Comparison of ENCODE assay signal across 13 mouse cellular contexts in genomic region chr2:109979209-109979608, GRCm38 (mm10). TPM values are rescaled to one million over a fixed set of nuclear protein-coding genes. Genes with fewer than 3 reads are reported as not detected.
DNase-seq lines count a peak whose midpoint lies in the region; ATAC-seq and TF ChIP-seq lines count a peak whose summit lies in the region.
"Had no signal": no experiment of that assay in that cellular context is flagged by ENCODE, and none has a peak within 500 bp of the region (broad histone marks: within the 10 kb centered on the region; RNA-seq: fewer than 3 reads in every experiment).

No protein-coding gene starts in this region.

- H3K79me2 ChIP-seq in MEL (ENCODE audit: control insufficient read depth, insufficient read depth, low read length, poor library complexity) = no peaks in the 10 kb centered on the region

- H3K27me3 ChIP-seq in MEL (ENCODE audit: control insufficient read depth in 1 of 2, insufficient read depth in 2 of 2, low read length in 2 of 2) = no peaks in the 10 kb centered on the region
- peaks cover 49% of the 10 kb centered on the region for H3K27me3 ChIP-seq in forebrain, embryonic 12.5 days

- H3K9me3 ChIP-seq in MEL (replicated peaks; ENCODE audit: insufficient read depth, low read length) = no peaks in the 10 kb centered on the region
- no peaks in the 10 kb centered on the region for H3K9me3 ChIP-seq in forebrain, embryonic 12.5 days
- H3K9me3 ChIP-seq: hindbrain, embryonic 10.5 days had no signal

- no peak for TF ChIP-seq CTCF in MEL (IDR thresholded peaks at IDR 0.05 in 2 of 3, conservative IDR thresholded peaks at IDR 0.05 in 1 of 3; ENCODE audit: control insufficient read depth in 1 of 3, insufficient read depth in 1 of 3, low read depth in 2 of 3, low read length in 3 of 3, poor library complexity in 1 of 3, severe bottlenecking in 1 of 3)

- no peak for ATAC-seq in forebrain, embryonic 12.5 days (ENCODE audit: low FRiP score)

- H3K4me1 ChIP-seq in MEL (ENCODE audit: control insufficient read depth in 1 of 2, insufficient read depth in 2 of 2, low read length in 2 of 2) = peaks cover 3 to 6% of the 10 kb centered on the region in 2 experiments; a peak in 2 of 4 replicates
- no peaks in the 10 kb centered on the region for H3K4me1 ChIP-seq in forebrain, embryonic 12.5 days
- H3K4me1 ChIP-seq: hindbrain, embryonic 10.5 days had no signal

- intact Hi-C loops in heart, postnatal 25 days (cut with DNase I) = no loop called here
- intact Hi-C loops in heart, postnatal 14 days (cut with DNase I) = no loop called here

- TF ChIP-seq EP300 in MEL (IDR thresholded peaks at IDR 0.05; ENCODE audit: low read depth in 1 of 2, low read length in 2 of 2) = peak; percentile 10 to 57; a peak in 3 of 4 replicates

- DNase-seq in heart, adult 18-20 months = peak; percentile 57 to 59
- DNase-seq in heart, postnatal 25 days (ENCODE audit: low spot score) = no peak
- peak; percentile 91 for DNase-seq in MEL (ENCODE audit: low read depth, low spot score)
- peak; percentile 44 for DNase-seq in brain, adult 2 months (ENCODE audit: low read depth, low spot score)
- DNase-seq in heart, postnatal 14 days = peak; percentile 45 to 65
- no peak for DNase-seq in layer of hippocampus, adult 8-10 months (ENCODE audit: low spot score in 2 of 2)
- DNase-seq: cerebellum, adult 11-12 months; kidney, adult 9 months; layer of hippocampus, postnatal 36 days; right cerebral cortex, postnatal 14 days had no signal

- H3K9ac ChIP-seq in MEL (ENCODE audit: control insufficient read depth, low read depth, low read length, poor library complexity, severe bottlenecking) = no peak overlapping the region
- H3K9ac ChIP-seq in forebrain, embryonic 12.5 days = no peak overlapping the region

- no peak for TF ChIP-seq RAD21 in MEL (IDR thresholded peaks at IDR 0.05; ENCODE audit: low read depth, low read length)

- H3K4me3 ChIP-seq in MEL (ENCODE audit: control insufficient read depth in 1 of 2, insufficient read depth in 1 of 2, low read depth in 2 of 2, low read length in 2 of 2) = no peak overlapping the region
- H3K4me3 ChIP-seq in forebrain, embryonic 12.5 days (replicated peaks) = no peak overlapping the region
- H3K4me3 ChIP-seq: hindbrain, embryonic 10.5 days had no signal

- no peak overlapping the region for H3K27ac ChIP-seq in MEL (ENCODE audit: control insufficient read depth, low read depth, low read length)
- no peak overlapping the region for H3K27ac ChIP-seq in forebrain, embryonic 12.5 days
- H3K27ac ChIP-seq: hindbrain, embryonic 10.5 days; macrophage had no signal

- TF ChIP-seq POLR2A in MEL (IDR thresholded peaks at IDR 0.05; ENCODE audit: control insufficient read depth in 1 of 2, insufficient read depth in 1 of 2, low read depth in 1 of 2, low read length in 2 of 2, poor library complexity in 1 of 2) = no peak

- no peak overlapping the region for H3K4me2 ChIP-seq in forebrain, embryonic 12.5 days

- peaks cover 0 to 6% of the 10 kb centered on the region in 2 experiments; a peak in 2 of 4 replicates for H3K36me3 ChIP-seq in MEL (ENCODE audit: control insufficient read depth in 1 of 2, insufficient read depth in 2 of 2, low read length in 2 of 2)
- no peaks in the 10 kb centered on the region for H3K36me3 ChIP-seq in forebrain, embryonic 12.5 days (replicated peaks)

TF ChIP-seq in MEL, 35 proteins besides CTCF, POLR2A, EP300 and RAD21:
- TF ChIP-seq CHD1 (IDR thresholded peaks at IDR 0.05; ENCODE audit: low read depth, low read length) (no peak), HCFC1 (IDR thresholded peaks at IDR 0.05; ENCODE audit: low read depth, low read length) (no peak), ZNF384 (IDR thresholded peaks at IDR 0.05; ENCODE audit: low read depth, low read length) (no peak), ZMIZ1 (IDR thresholded peaks at IDR 0.05; ENCODE audit: low read depth, low read length) (no peak), SIN3A (IDR thresholded peaks at IDR 0.05; ENCODE audit: low read length) (peak; percentile 32; the same call in 1 of the 2 replicates), BHLHE40 (IDR thresholded peaks at IDR 0.05; ENCODE audit: borderline replicate concordance, low read depth, low read length) (no peak), ZKSCAN1 (IDR thresholded peaks at IDR 0.05; ENCODE audit: low read depth, low read length) (no peak), TAL1 (IDR thresholded peaks at IDR 0.05; ENCODE audit: low read length) (no peak), NELFE (IDR thresholded peaks at IDR 0.05; ENCODE audit: low read depth, low read length) (no peak), NRF1 (IDR thresholded peaks at IDR 0.05; ENCODE audit: insufficient read depth, low read depth, low read length, poor library complexity, severe bottlenecking) (no peak), CHD2 (IDR thresholded peaks at IDR 0.05; ENCODE audit: low read length) (no peak), MYC (IDR thresholded peaks at IDR 0.05; ENCODE audit: low read depth, low read length) (0 out of 2 replicates have a peak, but pooled peaks have one; percentile 25), MAFK (IDR thresholded peaks at IDR 0.05; ENCODE audit: borderline replicate concordance, low read depth, low read length) (no peak), USF2 (IDR thresholded peaks at IDR 0.05; ENCODE audit: borderline replicate concordance in 1 of 2, insufficient read depth in 1 of 2, low read depth in 1 of 2, low read length in 2 of 2) (no peak), GATA1 (IDR thresholded peaks at IDR 0.05; ENCODE audit: low read depth, low read length) (0 out of 2 replicates have a peak, but pooled peaks have one; percentile 57), RCOR1 (IDR thresholded peaks at IDR 0.05; ENCODE audit: low read depth, low read length) (peak; percentile 63), JUND (IDR thresholded peaks at IDR 0.05; ENCODE audit: low read depth, low read length) (no peak), MAX (IDR thresholded peaks at IDR 0.05; ENCODE audit: low read length) (no peak), GABPA (IDR thresholded peaks at IDR 0.05; ENCODE audit: low read depth, low read length) (no peak), POLR2AphosphoS2 (IDR thresholded peaks at IDR 0.05; ENCODE audit: low read length) (no peak), USF1 (IDR thresholded peaks at IDR 0.05; ENCODE audit: low read depth, low read length) (no peak), ZC3H11A (IDR thresholded peaks at IDR 0.05; ENCODE audit: low read depth, low read length) (no peak), MEF2A (IDR thresholded peaks at IDR 0.05; ENCODE audit: extremely low read depth, insufficient replicate concordance, low read depth, low read length, poor library complexity, severe bottlenecking) (no peak), UBTF (IDR thresholded peaks at IDR 0.05; ENCODE audit: borderline replicate concordance, insufficient read depth, low read depth, low read length) (no peak), ELF1 (IDR thresholded peaks at IDR 0.05; ENCODE audit: low read depth, low read length) (no peak), TCF12 (IDR thresholded peaks at IDR 0.05; ENCODE audit: low read depth, low read length) (no peak; the same call in 1 of the 2 replicates), MXI1 (IDR thresholded peaks at IDR 0.05; ENCODE audit: low read depth, low read length) (no peak), SMC3 (IDR thresholded peaks at IDR 0.05; ENCODE audit: low read depth, low read length) (no peak), MAZ (IDR thresholded peaks at IDR 0.05; ENCODE audit: low read depth, low read length) (no peak), ETS1 (IDR thresholded peaks at IDR 0.05; ENCODE audit: low read depth, low read length) (0 out of 2 replicates have a peak, but pooled peaks have one; percentile 53), POLR2AphosphoS5 (IDR thresholded peaks at IDR 0.05; ENCODE audit: borderline replicate concordance, low read depth, low read length) (no peak), MYB (IDR thresholded peaks at IDR 0.05; ENCODE audit: low read depth, low read length) (no peak), E2F4 (IDR thresholded peaks at IDR 0.05; ENCODE audit: borderline replicate concordance, low read depth, low read length) (no peak), TBP (IDR thresholded peaks at IDR 0.05; ENCODE audit: low read depth, low read length) (no peak), KAT2A (conservative IDR thresholded peaks at IDR 0.05; ENCODE audit: low read depth, low read length) (no peak)

RNA-seq across cellular contexts. Expression of gene Ccdc34, which starts 38.4 kb away (rescaled TPM):
- 1 to 10 TPM; 3.8 to 4.1 TPM for total RNA-seq in heart, adult 18-20 months (2021)
- 1 to 10 TPM; 5.3 to 6.0 TPM for total RNA-seq in heart, postnatal 25 days (2021)
- 14.1 and 15.8 TPM in 2 replicates for total RNA-seq in MEL (2012; rRNA removed)
- polyA plus RNA-seq in MEL (2012; ENCODE audit: insufficient read depth in 1 of 2, insufficient read length in 2 of 2, low read depth in 1 of 2, low replicate concordance in 2 of 2, missing spikeins in 1 of 2) = 10 to 100 TPM in 1 of 2 experiments, not detected in 1; 39.0 TPM
- 1 to 10 TPM; 7.3 to 9.2 TPM for total RNA-seq in heart, postnatal 14 days (2021)
- total RNA-seq in layer of hippocampus, adult 8-10 months (2022) = 10 to 100 TPM; 13.4 to 16.5 (median 15.5) TPM
- 66.8 and 68.5 TPM in 2 replicates for polyA plus RNA-seq in forebrain, embryonic 12.5 days (2016; fragmentation: Nextera tagmentation; extraction: Ambion mirVana)

Comparison
In these comparisons a context has a peak if more than half of its experiments do, and no peak if none do; other contexts are left out.
1. DNase-seq: peak in heart, adult 18-20 months (2 of 2), MEL (single experiment), brain, adult 2 months (single experiment) and heart, postnatal 14 days (2 of 2); none in heart, postnatal 25 days (single experiment) and layer of hippocampus, adult 8-10 months (0 of 2).